Mouse (Mus musculus) limb, embryonic 13.5 days (tissue): ENCODE measurements around the gene Prss29. TPM values are rescaled to one million over a fixed set of nuclear protein-coding genes. Genes with fewer than 3 reads are reported as not detected.

Experiments used
- ATAC-seq: fragments of 200-750 bp; cut with Nextera tagmentation; 2 replicates; pipeline ENCODE4 v1.8.0; 2017; ENCODE audit warnings: low read depth, moderate number of reproducible peaks, moderate TSS enrichment; ENCODE audit not compliant: low FRiP score
- H3K27ac ChIP-seq: fragments of 300-500 bp; sonication (generic); 2 replicates; pipeline ENCODE4 v1.5.1; 2015; ENCODE audit warnings: inconsistent platforms, mild to moderate bottlenecking, moderate library complexity
- H3K27me3 ChIP-seq: fragments of 300-500 bp; sonication (generic); 2 replicates; pipeline ENCODE4 v1.6.1; 2015; ENCODE audit warnings: mild to moderate bottlenecking, inconsistent platforms
- H3K36me3 ChIP-seq: fragments of 300-500 bp; sonication (generic); 2 replicates; pipeline ENCODE4 v1.6.1; 2015; ENCODE audit warnings: inconsistent platforms, mild to moderate bottlenecking, moderate library complexity
- H3K4me1 ChIP-seq: fragments of 300-500 bp; sonication (generic); 2 replicates; pipeline ENCODE4 v1.6.1; 2015; ENCODE audit warnings: inconsistent platforms
- H3K4me2 ChIP-seq: fragments of 300-500 bp; sonication (generic); replicated peaks from 2 replicates; pipeline ENCODE4 v1.6.1; 2015; ENCODE audit warnings: inconsistent platforms, mild to moderate bottlenecking, moderate library complexity
- H3K4me3 ChIP-seq: fragments of 300-500 bp; sonication (generic); 2 replicates; pipeline ENCODE4 v1.5.1; 2015; ENCODE audit warnings: moderate library complexity, mild to moderate bottlenecking, inconsistent platforms
- H3K9ac ChIP-seq: fragments of 300-500 bp; sonication (generic); 2 replicates; pipeline ENCODE4 v1.6.1; 2015; ENCODE audit warnings: mild to moderate bottlenecking, inconsistent platforms
- H3K9me3 ChIP-seq: fragments of 300-500 bp; sonication (generic); 2 replicates; pipeline ENCODE4 v1.6.1; 2016; ENCODE audit warnings: inconsistent platforms
- WGBS: fragments of 180-500 bp; shearing (Covaris S2); methylation state at CpG from one replicate; pipeline ENCODE4 v1.1.7; 2015; 5-methylcytosine and 5-hydroxymethylcytosine counted together
- polyA plus RNA-seq: library from polyadenylated mRNA; unstranded; fragments of >200 nt; fragmentation: Nextera tagmentation; extraction: Ambion mirVana; gene quantifications from 2 replicates; pipeline ENCODE4 v1.2.1, GENCODE M21; 2015

Gene Prss29
- polyA plus RNA-seq, 1 experiment from 2014 or later: not detected

GRCm38 (mm10) chr17:25363726-25364125 is 45.3 kb downstream of the Prss29 start:
- H3K9me3 ChIP-seq: no peaks in the 10 kb centered on the region
- H3K9ac ChIP-seq: no peak overlapping the region
- no peaks in the 10 kb centered on the region for H3K36me3 ChIP-seq
- H3K27ac ChIP-seq: no peak overlapping the region
- no peaks in the 10 kb centered on the region for H3K4me1 ChIP-seq
- ATAC-seq: no peak
- no peaks in the 10 kb centered on the region for H3K27me3 ChIP-seq
- WGBS: 12% methylated on average over 1 of the region's 1 CpGs
- no peak overlapping the region for H3K4me2 ChIP-seq
- H3K4me3 ChIP-seq: no peak overlapping the region

DNA sequence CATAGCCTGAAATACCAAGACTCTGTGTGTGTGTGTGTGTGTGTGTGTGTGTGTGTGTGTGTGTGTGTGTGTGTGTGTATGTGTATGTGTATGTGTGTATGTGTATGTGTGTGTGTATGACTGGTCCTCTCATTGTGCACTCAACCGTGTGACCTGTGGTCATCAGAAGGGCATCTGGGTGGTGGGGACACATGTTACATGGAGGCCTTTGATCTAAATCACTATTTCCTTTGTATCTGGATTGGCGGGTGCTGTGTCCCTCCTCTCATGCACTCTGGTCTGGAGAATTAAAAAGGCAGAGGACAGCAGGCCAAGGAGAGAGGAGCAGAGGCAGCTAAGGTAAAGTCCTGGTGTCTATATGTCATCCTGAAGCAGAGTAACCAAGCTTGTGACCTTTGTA is 47.6 kb downstream of the Prss29 start, which contains the start of gene Tpsb2:
Tpsb2 (plus strand) TSS at position 301 of the 400 bp plus-strand sequence.
- no peak for ATAC-seq
- Histone ChIP-seq H3K4me2 (no peak within 1 kb of the TSS), H3K27ac (no peak within 1 kb of the TSS), H3K36me3 (no peaks in the 10 kb centered on the region), H3K9ac (no peak within 1 kb of the TSS), H3K4me3 (no peak within 1 kb of the TSS), H3K9me3 (no peaks in the 10 kb centered on the region), H3K27me3 (no peaks in the 10 kb centered on the region), H3K4me1 (no peaks in the 10 kb centered on the region)
- WGBS: 63% methylated on average over 2 of the region's 2 CpGs

DNA sequence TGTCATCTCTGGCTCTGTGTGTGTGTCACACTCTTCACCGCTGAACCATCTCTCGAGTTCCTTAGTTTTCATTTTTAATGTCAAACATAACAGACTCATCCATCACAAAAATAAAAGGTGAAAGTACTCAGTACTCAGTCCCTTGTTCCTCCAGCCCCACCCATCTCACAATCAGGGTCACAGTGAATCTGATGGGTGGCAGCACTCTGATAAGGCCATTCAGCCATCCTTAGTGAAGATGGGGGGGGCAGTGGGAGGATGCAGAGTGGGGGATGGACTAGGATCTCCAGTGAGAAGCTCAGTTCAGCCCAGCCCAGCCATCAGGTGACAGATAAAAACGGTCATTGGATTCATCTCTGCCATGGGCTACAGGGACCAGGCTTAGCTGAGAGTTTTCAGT is 50.5 kb downstream of the Prss29 start, which contains the start of gene Tpsg1:
Tpsg1 (plus strand) TSS at position 301 of the 400 bp plus-strand sequence.
- H3K9me3 ChIP-seq: no peaks in the 10 kb centered on the region
- ATAC-seq: no peak
- no peak within 1 kb of the TSS for H3K4me2 ChIP-seq
- H3K4me3 ChIP-seq: no peak within 1 kb of the TSS
- no peak within 1 kb of the TSS for H3K9ac ChIP-seq
- H3K27ac ChIP-seq: no peak within 1 kb of the TSS
- H3K27me3 ChIP-seq: no peaks in the 10 kb centered on the region
- 87% methylated on average over 3 of the region's 3 CpGs for WGBS
- H3K36me3 ChIP-seq: no peaks in the 10 kb centered on the region
- no peaks in the 10 kb centered on the region for H3K4me1 ChIP-seq

Other genes with a start within 250 kb of the Prss29 start
- gene Tmem204, start 235.1 kb upstream of the Prss29 start, polyA plus RNA-seq: 14.1 and 15.4 TPM in 2 replicates
- gene Telo2, start 202.7 kb upstream of the Prss29 start, polyA plus RNA-seq: 47.6 and 54.3 TPM in 2 replicates
- 1.3 and 1.7 TPM in 2 replicates for gene Ptx4, start 197.9 kb upstream of the Prss29 start, polyA plus RNA-seq
- gene Clcn7, start 185.3 kb upstream of the Prss29 start, polyA plus RNA-seq: 26.5 and 27.2 TPM in 2 replicates
- gene Ccdc154, start 156.2 kb upstream of the Prss29 start, polyA plus RNA-seq: not detected in 2 replicates
- not detected in 2 replicates for gene Gm38655, start 143.2 kb upstream of the Prss29 start, polyA plus RNA-seq
- gene BC003965, start 134.1 kb upstream of the Prss29 start, polyA plus RNA-seq: 34.2 and 34.5 TPM in 2 replicates
- 9.7 and 11.4 TPM in 2 replicates for gene Unkl, start 130.3 kb upstream of the Prss29 start, polyA plus RNA-seq
- gene Gnptg, start 78.5 kb upstream of the Prss29 start, polyA plus RNA-seq: 34.9 and 35.5 TPM in 2 replicates
- 57.0 and 59.4 TPM in 2 replicates for gene Tsr3, start 78.5 kb upstream of the Prss29 start, polyA plus RNA-seq
- gene Baiap3, start 62.3 kb upstream of the Prss29 start, polyA plus RNA-seq: 1.1 and 1.7 TPM in 2 replicates
- gene Ube2i, start 44.0 kb upstream of the Prss29 start, polyA plus RNA-seq: 679 and 685 TPM in 2 replicates
- gene Prss34, start 20.3 kb upstream of the Prss29 start, polyA plus RNA-seq: 0.70 and 0.78 TPM in 2 replicates
- gene Prss28, start 10.0 kb upstream of the Prss29 start, polyA plus RNA-seq: not detected in 2 replicates
- gene Tpsab1, start 26.9 kb downstream of the Prss29 start, polyA plus RNA-seq: 0.08 and 0.09 TPM in 2 replicates
- gene Tpsb2, start 47.7 kb downstream of the Prss29 start, polyA plus RNA-seq: 1.1 and 2.1 TPM in 2 replicates
- 1.8 and 3.3 TPM in 2 replicates for gene Tpsg1, start 50.6 kb downstream of the Prss29 start, polyA plus RNA-seq
- 5.2 and 7.5 TPM in 2 replicates for gene Cacna1h, start 115.1 kb downstream of the Prss29 start, polyA plus RNA-seq
- not detected in 2 replicates for gene Tekt4, start 136.0 kb downstream of the Prss29 start, polyA plus RNA-seq
- 0.24 and 0.29 TPM in 2 replicates for gene Sstr5, start 178.6 kb downstream of the Prss29 start, polyA plus RNA-seq